9 mouse cellular contexts compared by ENCODE assay signal in genomic region chr15:25959375-25959774, GRCm38 (mm10). TPM values are rescaled to one million over a fixed set of nuclear protein-coding genes. Genes with fewer than 3 reads are reported as not detected.
DNase-seq lines count a peak whose midpoint lies in the region; ATAC-seq lines count a peak whose summit lies in the region.
"Had no signal": no experiment of that assay in that cellular context is flagged by ENCODE, and none has a peak within 500 bp of the region (broad histone marks: within the 10 kb centered on the region; RNA-seq: fewer than 3 reads in every experiment).

No protein-coding gene starts in this region.

- H3K4me1 ChIP-seq in intestine, embryonic 16.5 days (ENCODE audit: control insufficient read depth, insufficient read depth, low read length), result no peaks in the 10 kb centered on the region
- H3K4me1 ChIP-seq in midbrain, embryonic 13.5 days (replicated peaks), result peaks cover 4% of the 10 kb centered on the region; the same call in 1 of the 2 replicates
- H3K4me1 ChIP-seq: liver, embryonic 13.5 days had no signal

- no peaks in the 10 kb centered on the region for H3K27me3 ChIP-seq in intestine, embryonic 16.5 days (replicated peaks; ENCODE audit: control insufficient read depth, insufficient read depth, low read length)
- no peaks in the 10 kb centered on the region for H3K27me3 ChIP-seq in midbrain, embryonic 13.5 days
- H3K27me3 ChIP-seq: liver, embryonic 13.5 days had no signal

- ATAC-seq in frontal cortex, adult (ENCODE audit: low TSS enrichment), result peak; percentile 95
- ATAC-seq in intestine, embryonic 16.5 days, result peak; percentile 81
- peak; percentile 87 for ATAC-seq in midbrain, embryonic 13.5 days

- no peaks in the 10 kb centered on the region for H3K36me3 ChIP-seq in intestine, embryonic 16.5 days (ENCODE audit: control insufficient read depth, insufficient read depth, low read length)
- no peaks in the 10 kb centered on the region for H3K36me3 ChIP-seq in midbrain, embryonic 13.5 days
- H3K36me3 ChIP-seq: liver, embryonic 13.5 days had no signal

- H3K4me2 ChIP-seq in intestine, embryonic 16.5 days (ENCODE audit: low read depth, low read length), result no peak overlapping the region
- no peak overlapping the region for H3K4me2 ChIP-seq in midbrain, embryonic 13.5 days (replicated peaks)
- H3K4me2 ChIP-seq: liver, embryonic 13.5 days had no signal

- no peak overlapping the region for H3K4me3 ChIP-seq in intestine, embryonic 16.5 days (ENCODE audit: low read length)
- no peak overlapping the region for H3K4me3 ChIP-seq in midbrain, embryonic 13.5 days (replicated peaks)
- H3K4me3 ChIP-seq: liver, embryonic 13.5 days had no signal

- H3K27ac ChIP-seq in intestine, embryonic 16.5 days (ENCODE audit: low read length), result no peak overlapping the region
- no peak overlapping the region for H3K27ac ChIP-seq in midbrain, embryonic 13.5 days
- H3K27ac ChIP-seq: liver, embryonic 13.5 days had no signal

- DNase-seq in frontal cortex, postnatal 14 days (ENCODE audit: low spot score in 2 of 2), result no peak
- DNase-seq in CD4-positive helper T cell, adult 2 months (ENCODE audit: low read depth, low spot score), result peak; percentile 15
- DNase-seq in embryo, embryonic 11 days, result peak; percentile 71
- no peak for DNase-seq in ovary, postnatal 36 days (ENCODE audit: low spot score)
- no peak for DNase-seq in spleen, adult 18-20 months
- DNase-seq: liver, embryonic 13.5 days had no signal

- H3K9me3 ChIP-seq in intestine, embryonic 16.5 days (ENCODE audit: control insufficient read depth, low read length), result no peaks in the 10 kb centered on the region
- H3K9me3 ChIP-seq in midbrain, embryonic 13.5 days, result no peaks in the 10 kb centered on the region
- H3K9me3 ChIP-seq: liver, embryonic 13.5 days had no signal

- WGBS in intestine, embryonic 16.5 days, result 26% methylated on average over 5 of the region's 5 CpGs
- WGBS in midbrain, embryonic 13.5 days, result 40% methylated on average over 5 of the region's 5 CpGs

- no peak overlapping the region for H3K9ac ChIP-seq in intestine, embryonic 16.5 days (ENCODE audit: low read depth, low read length)
- no peak overlapping the region for H3K9ac ChIP-seq in midbrain, embryonic 13.5 days (replicated peaks)
- H3K9ac ChIP-seq: liver, embryonic 13.5 days had no signal

RNA-seq across cellular contexts. Expression of gene Zfp622, which starts 24.8 kb away (rescaled TPM):
- 22.3 and 25.0 TPM in 2 replicates for polyA plus RNA-seq in intestine, embryonic 16.5 days (2015; fragmentation: Nextera tagmentation; extraction: Ambion mirVana)
- polyA plus RNA-seq in midbrain, embryonic 13.5 days (2015; fragmentation: Nextera tagmentation; extraction: Ambion mirVana), result 29.9 and 35.4 TPM in 2 replicates

Comparison
In these comparisons a context has a peak if more than half of its experiments do, and no peak if none do; other contexts are left out.
1. DNase-seq: peak in CD4-positive helper T cell, adult 2 months (single experiment) and embryo, embryonic 11 days (single experiment); none in frontal cortex, postnatal 14 days (0 of 2), ovary, postnatal 36 days (single experiment) and spleen, adult 18-20 months (0 of 2).
2. Peak in every context shown above with its lines, with median percentiles within 50 percentile points of each other: ATAC-seq.